In genomic region chr19:53451388-53451922, GRCm38 (mm10) we compare ENCODE assay signal across 12 mouse cellular contexts.
DNase-seq lines count a peak whose midpoint lies in the region; ATAC-seq and TF ChIP-seq lines count a peak whose summit lies in the region.
"Had no signal": no experiment of that assay in that cellular context is flagged by ENCODE, and none has a peak within 500 bp of the region (broad histone marks: within the 10 kb centered on the region; RNA-seq: fewer than 3 reads in every experiment).

No protein-coding gene starts in this region.

- ATAC-seq in heart, embryonic 16.5 days (replicated peaks; ENCODE audit: extremely low read depth, insufficient read depth, low FRiP score), result 0 out of 2 replicates have a peak, but pooled peaks have one; percentile 16
- no peak for ATAC-seq in midbrain, postnatal 0 days (ENCODE audit: low FRiP score)

- H3K36me3 ChIP-seq in heart, embryonic 16.5 days (ENCODE audit: control insufficient read depth, insufficient read depth), result no peaks in the 10 kb centered on the region
- no peaks in the 10 kb centered on the region for H3K36me3 ChIP-seq in midbrain, postnatal 0 days (ENCODE audit: insufficient read depth, low read length)
- H3K36me3 ChIP-seq in midbrain, embryonic 10.5 days, result no peaks in the 10 kb centered on the region
- H3K36me3 ChIP-seq in small intestine, adult 2 months (ENCODE audit: control insufficient read depth, insufficient read depth, low read length), result no peaks in the 10 kb centered on the region
- H3K36me3 ChIP-seq in kidney, adult 2 months (ENCODE audit: control insufficient read depth, insufficient read depth, low read length), result no peaks in the 10 kb centered on the region
- H3K36me3 ChIP-seq: embryonic facial prominence, embryonic 15.5 days; heart, embryonic 15.5 days had no signal

- H3K27me3 ChIP-seq in heart, embryonic 16.5 days (ENCODE audit: control insufficient read depth, insufficient read depth, low read length), result peaks cover under 1% of the 10 kb centered on the region; the same call in 1 of the 2 replicates
- no peaks in the 10 kb centered on the region; the same call in 1 of the 2 replicates for H3K27me3 ChIP-seq in midbrain, postnatal 0 days (ENCODE audit: insufficient read depth, low read length)
- peaks cover 7% of the 10 kb centered on the region for H3K27me3 ChIP-seq in midbrain, embryonic 10.5 days (ENCODE audit: low read depth, poor library complexity, severe bottlenecking)
- H3K27me3 ChIP-seq in small intestine, adult 2 months (ENCODE audit: control insufficient read depth, insufficient read depth, low read length), result no peaks in the 10 kb centered on the region
- no peaks in the 10 kb centered on the region for H3K27me3 ChIP-seq in kidney, adult 2 months (replicated peaks; ENCODE audit: control insufficient read depth, insufficient read depth, low read length)
- H3K27me3 ChIP-seq: embryonic facial prominence, embryonic 15.5 days had no signal

- DNase-seq in heart, adult 9 months (ENCODE audit: low spot score in 2 of 2), result no peak
- peak; percentile 37 for DNase-seq in midbrain, postnatal 0 days (ENCODE audit: low spot score)
- DNase-seq in midbrain, embryonic 10.5 days (ENCODE audit: low spot score), result no peak
- DNase-seq in brain, embryonic 14.5 days (ENCODE audit: low read depth), result peak; percentile 64
- no peak for DNase-seq in kidney, adult 2 months
- DNase-seq in ovary, adult 18-20 months (ENCODE audit: low spot score), result no peak
- DNase-seq: gastrocnemius, adult 2 months; kidney, adult 18-20 months had no signal

- no peak for TF ChIP-seq POLR2A in brain, embryonic 14.5 days (IDR thresholded peaks at IDR 0.05; ENCODE audit: borderline replicate concordance, extremely low read depth, insufficient read depth, insufficient read length, poor library complexity, severe bottlenecking)
- TF ChIP-seq POLR2A in small intestine, adult 2 months (IDR thresholded peaks at IDR 0.05; ENCODE audit: low read depth, low read length), result no peak
- TF ChIP-seq POLR2A in kidney, adult 2 months (IDR thresholded peaks at IDR 0.05; ENCODE audit: low read depth, low read length), result no peak

- no peak overlapping the region for H3K4me2 ChIP-seq in heart, embryonic 16.5 days (ENCODE audit: low read depth, low read length)
- H3K4me2 ChIP-seq in midbrain, postnatal 0 days (ENCODE audit: low read depth, low read length, poor library complexity, severe bottlenecking), result no peak overlapping the region
- H3K4me2 ChIP-seq: embryonic facial prominence, embryonic 15.5 days; heart, embryonic 15.5 days had no signal

- H3K9me3 ChIP-seq in heart, embryonic 16.5 days (replicated peaks; ENCODE audit: control insufficient read depth, low read length), result no peaks in the 10 kb centered on the region
- no peaks in the 10 kb centered on the region for H3K9me3 ChIP-seq in midbrain, postnatal 0 days (ENCODE audit: low read length)
- no peaks in the 10 kb centered on the region for H3K9me3 ChIP-seq in midbrain, embryonic 10.5 days (replicated peaks)
- H3K9me3 ChIP-seq: embryonic facial prominence, embryonic 15.5 days; heart, embryonic 15.5 days had no signal

- no peak overlapping the region for H3K27ac ChIP-seq in heart, embryonic 16.5 days (ENCODE audit: low read length)
- no peak overlapping the region for H3K27ac ChIP-seq in midbrain, postnatal 0 days (ENCODE audit: low read depth, low read length)
- no peak overlapping the region for H3K27ac ChIP-seq in midbrain, embryonic 10.5 days (replicated peaks)
- H3K27ac ChIP-seq in small intestine, adult 2 months (ENCODE audit: insufficient read depth, low read depth, low read length), result peak overlapping the region; percentile 70; the same call in 1 of the 2 replicates
- no peak overlapping the region for H3K27ac ChIP-seq in kidney, adult 2 months (ENCODE audit: insufficient read depth, low read depth, low read length)
- H3K27ac ChIP-seq: embryonic facial prominence, embryonic 15.5 days; gastrocnemius, adult 2 months had no signal

- no peak for TF ChIP-seq CTCF in midbrain, postnatal 0 days (IDR thresholded peaks at IDR 0.05)
- no peak for TF ChIP-seq CTCF in brain, embryonic 14.5 days (IDR thresholded peaks at IDR 0.05; ENCODE audit: borderline replicate concordance, extremely low read depth, insufficient read depth, insufficient read length)
- TF ChIP-seq CTCF in small intestine, adult 2 months (IDR thresholded peaks at IDR 0.05; ENCODE audit: extremely low read depth, insufficient read length, insufficient replicate concordance, low read depth, low read length), result no peak
- TF ChIP-seq CTCF in kidney, adult 2 months (conservative IDR thresholded peaks at IDR 0.05; ENCODE audit: insufficient read depth, insufficient read length, low read depth, low read length), result no peak

- H3K4me3 ChIP-seq in heart, embryonic 16.5 days (ENCODE audit: low read length), result no peak overlapping the region
- H3K4me3 ChIP-seq in midbrain, postnatal 0 days (ENCODE audit: low read depth, low read length), result no peak overlapping the region
- no peak overlapping the region for H3K4me3 ChIP-seq in midbrain, embryonic 10.5 days
- H3K4me3 ChIP-seq in small intestine, adult 2 months (ENCODE audit: low read depth, low read length), result no peak overlapping the region
- no peak overlapping the region for H3K4me3 ChIP-seq in kidney, adult 2 months (ENCODE audit: insufficient read depth, low read depth, low read length)
- H3K4me3 ChIP-seq: embryonic facial prominence, embryonic 15.5 days; gastrocnemius, adult 2 months; heart, embryonic 15.5 days had no signal

- WGBS in heart, embryonic 16.5 days, result 40% methylated on average over 13 of the region's 13 CpGs
- 53% methylated on average over 13 of the region's 13 CpGs for WGBS in midbrain, postnatal 0 days
- WGBS in midbrain, embryonic 10.5 days, result 84% methylated on average over 13 of the region's 13 CpGs
- WGBS in small intestine, adult 2 months, result 71% methylated on average over 13 of the region's 13 CpGs
- WGBS in kidney, adult 2 months, result 57% methylated on average over 13 of the region's 13 CpGs

- H3K4me1 ChIP-seq in heart, embryonic 16.5 days (ENCODE audit: control insufficient read depth, insufficient read depth, low read length), result peaks cover 23% of the 10 kb centered on the region
- no peaks in the 10 kb centered on the region for H3K4me1 ChIP-seq in midbrain, postnatal 0 days (ENCODE audit: insufficient read depth, low read length)
- peaks cover 23% of the 10 kb centered on the region for H3K4me1 ChIP-seq in midbrain, embryonic 10.5 days
- peaks cover 33% of the 10 kb centered on the region; the same call in 1 of the 2 replicates for H3K4me1 ChIP-seq in small intestine, adult 2 months (ENCODE audit: control insufficient read depth, insufficient read depth, insufficient read length, low read length)
- peaks cover 5% of the 10 kb centered on the region; the same call in 1 of the 2 replicates for H3K4me1 ChIP-seq in kidney, adult 2 months (ENCODE audit: control insufficient read depth, insufficient read depth, low read length)

- H3K9ac ChIP-seq in heart, embryonic 16.5 days (ENCODE audit: low read length), result no peak overlapping the region
- no peak overlapping the region for H3K9ac ChIP-seq in midbrain, postnatal 0 days (replicated peaks; ENCODE audit: low read length, poor library complexity, severe bottlenecking)
- H3K9ac ChIP-seq: embryonic facial prominence, embryonic 15.5 days; heart, embryonic 15.5 days had no signal

Comparison
In these comparisons a context has a peak if more than half of its experiments do, and no peak if none do; other contexts are left out.
1. DNase-seq: peak in midbrain, postnatal 0 days (single experiment) and brain, embryonic 14.5 days (single experiment); none in heart, adult 9 months (0 of 2), midbrain, embryonic 10.5 days (single experiment), kidney, adult 2 months (single experiment) and ovary, adult 18-20 months (single experiment).